Mouse (Mus musculus) adrenal gland, postnatal 25 days (tissue): Measurements from ENCODE around the gene Mprip. TPM values are rescaled to one million over a fixed set of nuclear protein-coding genes. Genes with fewer than 3 reads are reported as not detected.
A peak's percentile ranks its signal among the peaks of the same experiment; 100 is the strongest.

Experiments used
- DNase-seq: peaks from one replicate; pipeline ENCODE4 v3.0.0; 2021; ENCODE audit warnings: mixed read lengths
- total RNA-seq: library from RNA; stranded (reverse); gene quantifications from 2 replicates; pipeline ENCODE4 v1.2.3, GENCODE M21; 2021

Gene Mprip
- total RNA-seq, 1 experiment from 2014 or later, result 224 TPM

DNA sequence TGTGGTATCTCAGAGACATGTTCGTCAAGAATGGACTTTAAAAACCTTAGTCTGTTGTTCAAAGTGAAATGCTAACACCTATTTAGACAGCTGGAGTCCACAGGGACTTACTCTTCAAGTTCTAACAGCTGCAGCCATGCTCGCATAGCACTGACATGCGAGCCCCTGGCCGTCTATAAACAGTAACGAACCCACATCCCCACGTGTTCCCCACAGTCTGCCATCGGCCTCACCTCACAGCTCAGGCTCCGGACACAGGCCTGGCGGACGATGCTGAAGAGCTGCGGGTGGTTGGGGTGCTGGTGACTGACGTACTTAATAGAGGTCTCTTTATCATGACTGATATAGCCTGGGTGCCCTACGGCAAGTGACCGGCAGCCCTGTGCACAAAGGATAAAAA, 142.4 kb downstream of the Mprip start:
- DNase-seq, result no peak

GRCm38 (mm10) chr11:59804409-59805110, 143.5 kb downstream of the Mprip start:
- DNase-seq, result peak; percentile 36

DNA sequence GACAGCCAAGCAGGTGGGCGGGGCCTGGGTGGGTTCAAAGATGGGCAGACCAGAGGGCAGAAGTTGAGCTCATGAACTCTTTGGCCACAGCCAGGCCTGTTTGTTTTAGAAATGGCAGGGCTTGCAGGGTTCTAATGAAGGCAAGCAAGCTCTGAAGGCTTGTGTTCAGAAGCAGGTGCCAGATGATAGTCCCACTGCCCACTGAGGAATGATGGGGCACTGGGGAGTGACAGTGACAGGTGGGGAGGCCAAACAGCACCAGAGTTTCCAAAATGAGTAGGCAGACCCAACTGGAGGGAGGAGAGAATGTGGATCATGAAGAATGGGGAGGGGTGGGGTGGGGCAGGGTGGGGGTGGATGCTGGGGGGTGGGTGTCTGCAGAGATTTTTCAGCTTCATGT, 144.2 kb downstream of the Mprip start:
- no peak for DNase-seq

- DNase-seq, result no peak
Observed at GRCm38 (mm10) chr11:59805656-59806055, 144.6 kb downstream of the Mprip start.

DNA sequence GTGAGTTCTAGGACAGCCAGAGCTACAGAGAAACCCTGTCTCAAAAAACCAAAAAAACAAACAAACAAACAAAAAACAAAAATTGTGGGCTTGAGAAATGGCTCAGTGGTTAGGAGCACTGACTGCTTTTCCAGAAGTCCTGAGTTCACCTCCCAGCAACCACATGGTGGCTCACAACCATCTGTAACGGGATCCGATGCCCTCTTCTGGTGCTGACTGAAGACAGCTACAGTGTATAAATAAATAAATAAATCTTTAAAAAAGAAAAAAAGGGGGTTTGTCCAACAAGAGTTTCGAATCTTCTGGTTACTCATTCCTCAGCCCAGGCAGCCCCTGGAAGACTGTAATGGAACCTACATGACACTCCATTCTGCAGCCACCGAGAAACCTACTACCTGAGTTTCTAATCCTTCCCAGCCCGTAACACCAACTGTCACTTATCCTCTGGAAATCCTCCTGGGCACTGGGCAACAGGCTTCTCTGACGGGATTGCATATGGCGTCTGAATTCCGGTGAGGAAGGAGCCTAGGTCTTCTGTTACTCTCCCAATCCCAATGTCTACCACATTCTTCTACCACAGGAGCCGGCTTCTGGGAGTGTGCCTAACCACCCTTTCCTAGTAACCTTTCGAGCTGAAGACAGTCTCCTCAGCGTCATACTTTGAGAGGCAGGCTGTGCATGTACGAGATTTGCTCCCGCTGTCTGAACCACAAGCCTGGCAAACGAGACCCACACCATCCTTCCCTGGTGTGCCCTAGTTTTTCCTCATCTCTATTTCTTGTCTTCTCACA, 147.3 kb downstream of the Mprip start:
- no peak for DNase-seq

DNA sequence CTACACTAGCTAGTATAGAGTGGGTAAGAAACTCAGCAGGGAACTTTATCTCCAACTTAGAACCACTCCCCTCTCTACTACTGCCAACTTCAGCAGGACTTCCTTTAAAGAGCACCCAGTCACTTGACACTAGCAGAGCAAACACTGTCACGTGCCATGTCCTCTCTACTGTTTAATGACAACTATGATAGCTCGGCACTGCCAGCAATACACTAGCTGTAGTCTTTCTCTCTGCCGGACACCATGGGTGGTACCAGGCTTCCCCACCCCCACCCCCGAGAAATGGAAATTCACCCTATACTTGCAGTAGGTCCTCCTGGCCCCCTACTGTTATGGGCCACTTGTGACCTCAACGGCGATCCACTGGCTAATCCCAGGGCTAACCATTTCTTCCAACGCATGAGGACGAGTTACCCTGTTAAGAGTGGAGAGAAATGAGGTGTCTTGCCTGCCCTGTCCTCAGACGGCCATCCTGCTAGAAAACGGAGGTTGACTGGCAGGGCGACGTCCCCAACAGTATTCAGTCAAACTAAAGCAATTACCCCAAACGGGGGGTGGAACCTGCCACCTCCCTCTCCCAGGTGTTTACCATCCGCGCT, 148.1 kb downstream of the Mprip start:
- DNase-seq, result no peak

- DNase-seq, result peak; percentile 85
Observed at GRCm38 (mm10) chr11:59809670-59810474, 148.8 kb downstream of the Mprip start, which contains the start of gene Flcn. TSS of gene Flcn (minus strand) at chr11:59810016.

DNA sequence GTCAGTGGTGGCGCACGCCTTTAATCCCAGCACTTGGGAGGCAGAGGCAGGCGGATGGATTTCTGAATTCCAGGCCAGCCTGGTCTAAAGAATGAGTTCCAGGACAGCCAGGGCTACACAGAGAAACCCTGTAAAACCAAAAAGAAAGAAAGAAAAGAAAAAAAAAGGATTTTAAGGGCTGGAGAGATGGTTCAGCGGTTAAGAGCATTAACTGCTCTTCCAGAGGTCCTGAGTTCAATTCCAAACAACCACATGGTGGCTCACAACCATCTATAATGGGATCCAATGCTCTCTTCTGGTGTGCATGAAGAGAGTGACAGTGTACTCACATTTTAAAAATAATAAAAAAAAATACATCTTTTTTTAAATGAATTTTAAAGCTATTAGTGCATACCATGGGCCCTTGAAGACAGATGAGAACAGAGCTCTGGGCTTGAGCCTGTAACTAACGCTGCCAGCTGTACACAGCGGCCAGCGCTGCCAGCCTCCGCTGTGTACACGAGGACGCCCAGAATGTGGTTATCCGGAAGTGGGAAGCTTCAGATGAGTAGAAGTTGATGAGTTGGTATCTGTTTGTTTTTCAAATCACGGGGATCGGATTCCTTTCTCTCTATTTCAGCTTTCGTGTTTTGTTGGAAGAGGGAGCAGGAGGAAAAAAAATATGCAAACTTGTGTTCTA, 149.5 kb downstream of the Mprip start:
- no peak for DNase-seq

GRCm38 (mm10) chr11:59811211-59811610, 150.1 kb downstream of the Mprip start:
- DNase-seq, result no peak

DNA sequence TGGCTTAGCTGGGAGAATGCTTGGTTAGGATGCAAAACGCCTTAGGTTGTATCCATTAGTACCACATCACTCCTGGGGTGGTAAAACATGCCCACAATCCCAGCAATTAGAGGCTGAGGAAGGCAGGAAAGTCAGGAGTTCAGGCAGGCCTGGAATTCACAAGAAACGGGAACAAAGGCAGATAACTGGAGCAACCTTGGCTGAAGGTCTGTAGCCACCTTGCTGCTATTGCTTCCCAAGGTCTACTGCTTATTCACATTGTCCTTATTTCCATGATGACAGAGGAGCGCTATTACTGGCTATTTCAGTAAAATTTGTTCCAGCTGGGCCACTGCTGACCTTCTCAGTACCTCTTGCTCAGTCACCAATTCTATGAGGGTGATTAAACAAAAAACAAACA, 152.2 kb downstream of the Mprip start:
- no peak for DNase-seq

- no peak for DNase-seq
Observed at GRCm38 (mm10) chr11:59814311-59814710, 153.2 kb downstream of the Mprip start.

- no peak for DNase-seq
Observed at GRCm38 (mm10) chr11:59814936-59815335, 153.8 kb downstream of the Mprip start.

DNA sequence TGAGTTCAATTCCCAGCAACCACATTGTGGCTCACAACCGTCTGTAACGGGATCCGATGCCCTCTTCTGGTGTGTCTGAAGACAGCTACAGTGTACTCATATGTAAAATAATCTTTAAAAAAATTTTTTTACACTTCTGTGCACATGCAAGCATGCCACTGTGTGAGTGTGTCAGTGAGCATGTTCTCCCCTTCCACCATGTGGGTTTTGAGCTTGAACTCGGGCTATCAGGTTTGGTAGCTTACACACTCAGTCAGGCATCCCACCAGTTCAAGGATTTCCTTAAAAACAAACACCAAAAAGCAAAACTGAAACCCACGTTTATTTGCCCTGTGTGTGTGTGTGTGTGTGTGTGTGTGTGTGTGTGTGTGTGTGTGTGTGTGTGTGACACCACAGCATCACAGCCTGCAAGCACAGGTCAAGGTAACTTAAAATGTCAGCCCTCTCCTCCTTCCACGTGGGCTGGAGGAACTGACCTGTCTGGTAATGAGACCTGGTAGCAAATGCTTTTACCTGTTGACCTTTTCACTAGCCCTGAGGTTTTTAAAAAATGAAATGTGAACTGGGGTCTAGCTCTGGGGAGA, 154.5 kb downstream of the Mprip start:
- DNase-seq, result no peak

DNA sequence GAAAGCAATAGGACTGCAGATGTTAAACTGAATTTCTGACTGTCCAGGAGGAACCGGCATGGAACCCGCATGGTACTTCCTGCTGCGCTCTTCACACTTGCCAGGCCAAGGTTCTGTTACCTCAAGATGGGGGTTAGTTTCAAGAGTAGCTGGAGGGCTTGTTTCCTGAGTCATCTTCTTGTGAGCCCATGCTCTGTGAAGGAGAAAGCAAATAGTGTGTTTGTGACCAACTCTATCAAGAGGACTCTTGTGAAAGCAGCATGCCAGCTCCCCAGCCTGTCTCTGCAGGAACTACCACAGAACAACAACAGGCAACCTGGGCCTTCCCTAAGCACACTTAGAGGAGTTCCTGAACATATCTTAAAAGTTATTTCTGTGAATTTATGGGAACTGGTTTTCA, 156.8 kb downstream of the Mprip start:
- DNase-seq, result no peak

- DNase-seq, result no peak
Observed at GRCm38 (mm10) chr11:59821625-59822024, 160.5 kb downstream of the Mprip start.

Other genes starting within 250 kb of the Mprip start
- gene Jmjd4, start 211.3 kb upstream of the Mprip start, total RNA-seq, result 10.4 and 11.4 TPM in 2 replicates
- gene Snap47, start 210.1 kb upstream of the Mprip start, total RNA-seq, result 74.2 and 87.8 TPM in 2 replicates
- gene Zfp867, start 188.8 kb upstream of the Mprip start, total RNA-seq, result 4.6 and 5.9 TPM in 2 replicates
- 18.8 and 23.9 TPM in 2 replicates for gene Zkscan17, start 134.6 kb upstream of the Mprip start, total RNA-seq
- 0.48 and 0.55 TPM in 2 replicates for gene Nlrp3, start 119.7 kb upstream of the Mprip start, total RNA-seq
- not detected in 2 replicates for gene Olfr222, start 85.1 kb upstream of the Mprip start, total RNA-seq
- not detected in 2 replicates for gene Olfr223, start 68.0 kb upstream of the Mprip start, total RNA-seq
- gene Pld6, start 126.3 kb downstream of the Mprip start, total RNA-seq, result 4.1 and 4.6 TPM in 2 replicates
- gene Flcn, start 148.7 kb downstream of the Mprip start, total RNA-seq, result 50.9 and 52.6 TPM in 2 replicates
- gene Nt5m, start 178.1 kb downstream of the Mprip start, total RNA-seq, result 26.7 and 30.1 TPM in 2 replicates
- 103 and 105 TPM in 2 replicates for gene Cops3, start 178.5 kb downstream of the Mprip start, total RNA-seq